Mouse (Mus musculus) adrenal gland, postnatal 36 days (tissue): ENCODE measurements around the gene Gm11983. TPM values are rescaled to one million over a fixed set of nuclear protein-coding genes. Genes with fewer than 3 reads are reported as not detected.
"Not testable (repeated sequence)": the region's sequence is repeated elsewhere in the genome, so short reads cannot be mapped to it uniquely, and the experiment has no call there.

Source experiments
- DNase-seq, 2 experiments: peaks; one replicate each; pipeline ENCODE4 v3.0.0; 2021; ENCODE audit warnings: mixed read lengths in 1 of 2
- long read RNA-seq, 2 experiments: library from polyadenylated mRNA; stranded (forward); transcript quantifications; one replicate each; pipeline ENCODE4 v2.0.0; 2021; ENCODE audit warnings: borderline sequencing depth in 2 of 2
- total RNA-seq, 2 experiments: library from RNA; stranded (reverse); gene quantifications; 2 replicates each; pipeline ENCODE4 v1.2.3; 2021

The Gm11983 gene
- not detected for total RNA-seq
- long read RNA-seq, experiment 1: 0 reads
- long read RNA-seq, experiment 2: 0 reads

GRCm38 (mm10) chr11:6837554-6837953 lies at the start of gene Gm11983:
Gene Gm11983 (minus strand): TSS chr11:6837654.
- DNase-seq: no peak

GRCm38 (mm10) chr11:6883045-6883444 lies 45.6 kb upstream of the Gm11983 start:
- DNase-seq: not testable (repeated sequence)

GRCm38 (mm10) chr11:6881614-6882013 lies 44.2 kb upstream of the Gm11983 start:
- DNase-seq: peak; percentile 25 to 57

GRCm38 (mm10) chr11:6877740-6878139 lies 40.3 kb upstream of the Gm11983 start:
- DNase-seq: no peak

- DNase-seq: no peak
Observed at GRCm38 (mm10) chr11:6870947-6871346, 33.5 kb upstream of the Gm11983 start.

GRCm38 (mm10) chr11:6865536-6865935 lies 28.1 kb upstream of the Gm11983 start:
- DNase-seq: no peak

GRCm38 (mm10) chr11:6862185-6862584 lies 24.7 kb upstream of the Gm11983 start:
- no peak for DNase-seq

- DNase-seq: no peak
Observed at GRCm38 (mm10) chr11:6859898-6860858, 22.7 kb upstream of the Gm11983 start.

- DNase-seq: no peak
Observed at GRCm38 (mm10) chr11:6859096-6859495, 21.6 kb upstream of the Gm11983 start.

GRCm38 (mm10) chr11:6855942-6856341 lies 18.5 kb upstream of the Gm11983 start:
- DNase-seq: no peak

- not testable (repeated sequence) for DNase-seq
Observed at GRCm38 (mm10) chr11:6853366-6853765, 15.9 kb upstream of the Gm11983 start.

GRCm38 (mm10) chr11:6843831-6844230 lies 6.4 kb upstream of the Gm11983 start:
- DNase-seq: no peak

GRCm38 (mm10) chr11:6842160-6842559 lies 4.7 kb upstream of the Gm11983 start:
- no peak for DNase-seq

- no peak for DNase-seq
Observed at GRCm38 (mm10) chr11:6840775-6841174, 3.3 kb upstream of the Gm11983 start.

- DNase-seq: no peak
Observed at GRCm38 (mm10) chr11:6834636-6835035, 2.8 kb downstream of the Gm11983 start.

GRCm38 (mm10) chr11:6833731-6834130 lies 3.7 kb downstream of the Gm11983 start:
- DNase-seq: no peak

GRCm38 (mm10) chr11:6831931-6832330 lies 5.5 kb downstream of the Gm11983 start:
- DNase-seq: no peak

GRCm38 (mm10) chr11:6828196-6828595 lies 9.3 kb downstream of the Gm11983 start:
- DNase-seq: no peak

GRCm38 (mm10) chr11:6826157-6826556 lies 11.3 kb downstream of the Gm11983 start:
- DNase-seq: no peak

- DNase-seq: no peak
Observed at GRCm38 (mm10) chr11:6823176-6823575, 14.3 kb downstream of the Gm11983 start.

- no peak for DNase-seq
Observed at GRCm38 (mm10) chr11:6814486-6814885, 23.0 kb downstream of the Gm11983 start.

GRCm38 (mm10) chr11:6802879-6803278 lies 34.6 kb downstream of the Gm11983 start:
- DNase-seq: not testable (repeated sequence)

GRCm38 (mm10) chr11:6790690-6791089 lies 46.8 kb downstream of the Gm11983 start:
- peak; percentile 16 to 17 for DNase-seq
